Mouse (Mus musculus) liver, embryonic 14.5 days (tissue): ENCODE data around the gene Tbc1d10a. TPM values are rescaled to one million over a fixed set of nuclear protein-coding genes. Genes with fewer than 3 reads are reported as not detected.

Experiments
- ATAC-seq: fragments of 200-750 bp; cut with Nextera tagmentation; 2 replicates; pipeline ENCODE4 v1.8.0; 2017; ENCODE audit warnings: moderate number of reproducible peaks, mild to moderate bottlenecking, moderate library complexity; ENCODE audit not compliant: insufficient read depth
- DNase-seq, 3 experiments: peaks; one replicate each; pipeline ENCODE4 v3.0.0-alpha.2; 2012 to 2013; ENCODE audit warnings: low read depth in 3 of 3, low spot score in 3 of 3
- H3K27ac ChIP-seq: fragments of 300-500 bp; sonication (generic); 2 replicates; pipeline ENCODE4 v1.5.1; 2014; ENCODE audit warnings: moderate library complexity, mild to moderate bottlenecking, control low read depth, inconsistent platforms
- H3K27me3 ChIP-seq: fragments of 300-500 bp; sonication (generic); 2 replicates; pipeline ENCODE4 v1.6.1; 2014; ENCODE audit warnings: mild to moderate bottlenecking, low read length, moderate library complexity; ENCODE audit not compliant: control insufficient read depth, insufficient read depth
- H3K36me3 ChIP-seq: fragments of 300-500 bp; sonication (generic); replicated peaks from 2 replicates; pipeline ENCODE4 v1.6.1; 2014; ENCODE audit warnings: low read depth; ENCODE audit not compliant: control insufficient read depth, insufficient read depth
- H3K4me1 ChIP-seq, 2 experiments: fragments of 200-500 bp in 1 of 2; fragments of 300-500 bp in 1 of 2; sonication (generic) in 1 of 2; replicated peaks; 2 replicates each; pipeline ENCODE4 v1.6.1; 2012 to 2014; ENCODE audit warnings: antibody characterized with exemption in 1 of 2, inconsistent platforms in 1 of 2, low read length in 1 of 2; ENCODE audit not compliant: control insufficient read depth in 2 of 2, insufficient read depth in 2 of 2
- H3K4me2 ChIP-seq: fragments of 300-500 bp; sonication (generic); 2 replicates; pipeline ENCODE4 v1.6.1; 2014; ENCODE audit warnings: low read depth, mild to moderate bottlenecking, control low read depth, moderate library complexity
- H3K4me3 ChIP-seq, 2 experiments: fragments of 200-500 bp in 1 of 2; fragments of 300-500 bp in 1 of 2; sonication (generic) in 1 of 2; 2 replicates each; pipeline ENCODE4 v1.5.1; 2012 to 2014; ENCODE audit warnings: low read depth in 2 of 2, low read length in 2 of 2, mild to moderate bottlenecking in 2 of 2, control low read depth in 1 of 2, inconsistent platforms in 1 of 2, moderate library complexity in 1 of 2; ENCODE audit not compliant: insufficient read depth in 1 of 2
- H3K9ac ChIP-seq: fragments of 300-500 bp; sonication (generic); replicated peaks from 2 replicates; pipeline ENCODE4 v1.6.1; 2014; ENCODE audit warnings: mild to moderate bottlenecking, control low read depth, moderate library complexity
- H3K9me3 ChIP-seq: fragments of 300-500 bp; sonication (generic); 2 replicates; pipeline ENCODE4 v1.6.1; 2016; ENCODE audit warnings: low read length, mixed read lengths; ENCODE audit not compliant: control insufficient read depth
- CTCF ChIP-seq: IDR thresholded peaks from 2 replicates; pipeline ENCODE4 v1.5.1; 2016; ENCODE audit warnings: antibody characterized with exemption, low read depth, control low read depth
- EP300 ChIP-seq: IDR thresholded peaks from 2 replicates; pipeline ENCODE4 v1.6.1; 2016; ENCODE audit warnings: antibody characterized with exemption, low read depth
- WGBS: fragments of 180-500 bp; shearing (Covaris S2); extraction: QIAGEN DNeasy Blood & Tissue Kit; methylation state at CpG from one replicate; pipeline ENCODE4 v1.1.7; 2014; ENCODE audit not compliant: insufficient replicate concordance; 5-methylcytosine and 5-hydroxymethylcytosine counted together
- polyA plus RNA-seq, 2 experiments: library from polyadenylated mRNA; depleted of rRNA in 1 of 2; stranded (reverse) in 1 of 2; unstranded in 1 of 2; fragments of >200 nt; fragmentation: Nextera tagmentation in 1 of 2; extraction: Ambion mirVana in 1 of 2; gene quantifications; 2 replicates each; pipeline versions ENCODE4 v1.2.1 to v1.2.3; 2012 to 2014

Tbc1d10a gene
- polyA plus RNA-seq, 2 experiments: 2.6 to 6.2 TPM

- 70% methylated on average over 6 of the region's 6 CpGs for WGBS
- Histone ChIP-seq H3K9ac (no peak overlapping the region), H3K27ac (no peak overlapping the region), H3K27me3 (no peaks in the 10 kb centered on the region), H3K36me3 (no peaks in the 10 kb centered on the region), H3K4me3 (no peak overlapping the region), H3K9me3 (no peaks in the 10 kb centered on the region), H3K4me2 (no peak overlapping the region), H3K4me1 (no peaks in the 10 kb centered on the region)
- no peak for TF ChIP-seq CTCF
- TF ChIP-seq EP300: no peak
- no peak for ATAC-seq
- no peak for DNase-seq
Observed at GRCm38 (mm10) chr11:4146381-4146780, 40.2 kb upstream of the Tbc1d10a start.

- no peak for DNase-seq
- H3K4me2 ChIP-seq: no peak overlapping the region
- WGBS: 78% methylated on average over 10 of the region's 10 CpGs
- no peak for TF ChIP-seq CTCF
- no peak for TF ChIP-seq EP300
- H3K9me3 ChIP-seq: no peaks in the 10 kb centered on the region
- H3K27me3 ChIP-seq: no peaks in the 10 kb centered on the region
- no peaks in the 10 kb centered on the region for H3K4me1 ChIP-seq
- H3K27ac ChIP-seq: no peak overlapping the region
- H3K9ac ChIP-seq: no peak overlapping the region
- H3K36me3 ChIP-seq: no peaks in the 10 kb centered on the region
- no peak for ATAC-seq
- no peak overlapping the region for H3K4me3 ChIP-seq
Observed at GRCm38 (mm10) chr11:4147098-4147497, 39.5 kb upstream of the Tbc1d10a start.

GRCm38 (mm10) chr11:4148120-4148519 lies 38.5 kb upstream of the Tbc1d10a start:
- DNase-seq (no peak), ATAC-seq (no peak)
- H3K4me1 ChIP-seq: no peaks in the 10 kb centered on the region
- TF ChIP-seq EP300 (no peak), CTCF (no peak)
- H3K27ac ChIP-seq: no peak overlapping the region
- no peak overlapping the region for H3K4me3 ChIP-seq
- no peak overlapping the region for H3K4me2 ChIP-seq
- no peaks in the 10 kb centered on the region for H3K27me3 ChIP-seq
- 71% methylated on average over 5 of the region's 5 CpGs for WGBS
- H3K9ac ChIP-seq: no peak overlapping the region
- no peaks in the 10 kb centered on the region for H3K36me3 ChIP-seq
- H3K9me3 ChIP-seq: no peaks in the 10 kb centered on the region

- no peaks in the 10 kb centered on the region for H3K4me1 ChIP-seq
- TF ChIP-seq CTCF: no peak
- no peak for TF ChIP-seq EP300
- no peak for ATAC-seq
- WGBS: 69% methylated on average over 9 of the region's 9 CpGs
- H3K9ac ChIP-seq: no peak overlapping the region
- no peak overlapping the region for H3K4me3 ChIP-seq
- DNase-seq: no peak
- no peaks in the 10 kb centered on the region for H3K27me3 ChIP-seq
- H3K9me3 ChIP-seq: no peaks in the 10 kb centered on the region
- no peak overlapping the region for H3K27ac ChIP-seq
- H3K4me2 ChIP-seq: no peak overlapping the region
- H3K36me3 ChIP-seq: no peaks in the 10 kb centered on the region
Observed at GRCm38 (mm10) chr11:4148536-4149156, 37.9 kb upstream of the Tbc1d10a start.

- H3K9ac ChIP-seq: no peak overlapping the region
- ATAC-seq: no peak
- no peaks in the 10 kb centered on the region for H3K4me1 ChIP-seq
- 73% methylated on average over 6 of the region's 6 CpGs for WGBS
- H3K9me3 ChIP-seq: no peaks in the 10 kb centered on the region
- no peak overlapping the region for H3K4me2 ChIP-seq
- H3K36me3 ChIP-seq: no peaks in the 10 kb centered on the region
- no peak overlapping the region for H3K27ac ChIP-seq
- no peaks in the 10 kb centered on the region for H3K27me3 ChIP-seq
- no peak for DNase-seq
- H3K4me3 ChIP-seq: no peak overlapping the region
- no peak for TF ChIP-seq CTCF
Observed at GRCm38 (mm10) chr11:4149886-4150285, 36.7 kb upstream of the Tbc1d10a start.
